Mouse (Mus musculus) ES-E14 (cell line): ENCODE results near the gene F2. TPM values are rescaled to one million over a fixed set of nuclear protein-coding genes. Genes with fewer than 3 reads are reported as not detected.

Source experiments
- DNase-seq: peaks from one replicate; pipeline ENCODE4 v3.0.0-alpha.2; 2013; ENCODE audit warnings: low read depth, low spot score
- H3K27ac ChIP-seq: 2 replicates; pipeline ENCODE4 v1.5.1; 2012; ENCODE audit warnings: low read depth, mild to moderate bottlenecking, low read length, moderate library complexity, mixed read lengths; ENCODE audit not compliant: poor library complexity, insufficient read depth, severe bottlenecking
- H3K36me3 ChIP-seq: 2 replicates; pipeline ENCODE4 v1.6.1; 2012; ENCODE audit warnings: mild to moderate bottlenecking, low read length, moderate library complexity, mixed read lengths; ENCODE audit not compliant: control insufficient read depth, poor library complexity, insufficient read depth, severe bottlenecking
- H3K4me1 ChIP-seq, 2 experiments: fragments of 150-350 bp in 1 of 2; sonication (generic) in 1 of 2; 2 replicates each; pipeline ENCODE4 v1.6.1; 2012; ENCODE audit warnings: low read length in 2 of 2, mild to moderate bottlenecking in 1 of 2, mixed read lengths in 1 of 2; ENCODE audit not compliant: control insufficient read depth in 2 of 2, insufficient read depth in 2 of 2, poor library complexity in 1 of 2
- H3K4me3 ChIP-seq, 2 experiments: fragments of 150-350 bp in 1 of 2; sonication (generic) in 1 of 2; 2 replicates each; pipeline ENCODE4 v1.5.1; 2012; ENCODE audit warnings: low read length in 2 of 2, low read depth in 1 of 2, mild to moderate bottlenecking in 1 of 2, mixed read lengths in 1 of 2; ENCODE audit not compliant: insufficient read depth in 1 of 2, poor library complexity in 1 of 2, severe bottlenecking in 1 of 2
- H3K9ac ChIP-seq: 2 replicates; pipeline ENCODE4 v1.6.1; 2012; ENCODE audit warnings: low read depth, mild to moderate bottlenecking, low read length, mixed read lengths; ENCODE audit not compliant: poor library complexity, insufficient read depth, severe bottlenecking
- H3K9me3 ChIP-seq: fragments of 150-350 bp; sonication (generic); 2 replicates; pipeline ENCODE4 v1.6.1; 2012; ENCODE audit warnings: low read depth, mild to moderate bottlenecking, low read length; ENCODE audit not compliant: control insufficient read depth, insufficient read depth
- CHD2 ChIP-seq: IDR thresholded peaks from 2 replicates; pipeline ENCODE4 v1.6.1; 2014; ENCODE audit warnings: mild to moderate bottlenecking, low read depth, low read length, inconsistent platforms
- HCFC1 ChIP-seq: IDR thresholded peaks from 2 replicates; pipeline ENCODE4 v1.6.1; 2012; ENCODE audit warnings: low read length, inconsistent platforms, borderline replicate concordance; ENCODE audit not compliant: insufficient read depth
- MAFK ChIP-seq: IDR thresholded peaks from 2 replicates; pipeline ENCODE4 v1.6.1; 2014; ENCODE audit warnings: mild to moderate bottlenecking, low read depth, low read length, inconsistent platforms; ENCODE audit not compliant: insufficient read depth
- ZC3H11A ChIP-seq: IDR thresholded peaks from 2 replicates; pipeline ENCODE4 v1.6.1; 2012; ENCODE audit warnings: low read depth, mild to moderate bottlenecking, inconsistent platforms, low read length, borderline replicate concordance
- ZNF384 ChIP-seq: IDR thresholded peaks from 2 replicates; pipeline ENCODE4 v1.6.1; 2012; ENCODE audit warnings: low read depth, low read length, inconsistent platforms
- in situ Hi-C, 2 experiments: fragments of 600-800 bp; cut with MboI; formaldehyde crosslinking; loops; one replicate each; pipeline ENCODE4 v1.15.1; 2025; ENCODE audit warnings: low sequenced_read_pairs in 2 of 2, inconsistent platforms in 1 of 2; ENCODE audit not compliant: unreplicated experiment in 2 of 2
- total RNA-seq: library from RNA; depleted of rRNA; stranded (reverse); fragments of 300-350 nt; gene quantifications from 2 replicates; pipeline ENCODE4 v1.2.3, GENCODE M21; 2012

The F2 gene
- total RNA-seq, 1 experiment, result 1.4 TPM

GRCm38 (mm10) chr2:91633334-91633977 is 2.8 kb downstream of the F2 start:
- TF ChIP-seq HCFC1, result no peak
- TF ChIP-seq MAFK, result no peak
- no peak for TF ChIP-seq CHD2
- TF ChIP-seq ZC3H11A, result no peak
- no peak for TF ChIP-seq ZNF384
- Histone ChIP-seq H3K9ac (no peak overlapping the region), H3K27ac (no peak overlapping the region), H3K36me3 (no peaks in the 10 kb centered on the region), H3K4me1 (peaks cover 0 to 22% of the 10 kb centered on the region in 2 experiments; a peak in 3 of 4 replicates), H3K9me3 (no peaks in the 10 kb centered on the region), H3K4me3 (no peak overlapping the region)
- in situ Hi-C loops, result no loop called here
- DNase-seq, result no peak

DNA sequence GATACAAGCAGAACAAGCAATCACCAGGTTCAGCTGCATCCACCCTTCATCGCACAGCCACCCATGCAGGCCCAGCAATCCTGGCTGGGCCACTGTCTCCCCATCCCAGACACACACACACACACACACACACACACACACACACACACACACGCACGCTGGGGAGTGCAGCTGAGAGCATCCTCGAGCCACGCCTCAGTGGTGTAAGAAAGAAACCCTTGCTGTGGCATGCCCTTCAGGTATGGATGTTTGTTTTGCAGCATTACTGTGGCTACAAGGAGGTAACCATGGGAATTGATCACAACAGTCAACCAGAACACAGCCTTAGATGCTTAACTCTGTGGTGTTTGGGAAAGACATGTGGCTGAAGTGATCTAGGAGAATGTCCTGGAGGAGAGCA is 3.9 kb downstream of the F2 start:
- Histone ChIP-seq H3K4me1 (peaks cover 0 to 22% of the 10 kb centered on the region in 2 experiments; a peak in 3 of 4 replicates), H3K9me3 (no peaks in the 10 kb centered on the region), H3K4me3 (no peak overlapping the region), H3K36me3 (no peaks in the 10 kb centered on the region), H3K27ac (no peak overlapping the region), H3K9ac (no peak overlapping the region)
- no peak for TF ChIP-seq CHD2
- no peak for TF ChIP-seq HCFC1
- no peak for DNase-seq
- in situ Hi-C loops, result no loop called here

DNA sequence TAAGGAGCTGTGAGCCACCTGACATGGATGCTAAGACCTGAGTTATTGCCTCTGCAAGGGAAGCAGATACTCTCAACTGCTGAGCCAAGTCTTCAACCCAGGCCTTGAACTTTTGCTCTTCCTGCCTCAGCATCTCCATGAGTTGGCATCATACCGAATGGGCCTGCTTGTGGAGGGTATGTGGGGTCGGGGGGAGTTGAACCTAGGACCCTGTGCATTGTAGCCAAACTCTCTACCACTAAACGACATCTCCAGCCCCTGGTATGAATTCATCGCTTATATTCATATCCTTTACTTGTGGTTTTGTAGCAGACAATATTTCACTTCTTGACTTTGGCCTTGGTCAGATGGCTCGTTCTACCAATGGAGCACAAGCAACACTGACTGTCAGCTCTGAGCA is 4.4 kb downstream of the F2 start:
- no peak for TF ChIP-seq HCFC1
- TF ChIP-seq ZNF384, result no peak
- no peak for TF ChIP-seq MAFK
- TF ChIP-seq CHD2, result no peak
- no peak for TF ChIP-seq ZC3H11A
- Histone ChIP-seq H3K36me3 (no peaks in the 10 kb centered on the region), H3K9me3 (no peaks in the 10 kb centered on the region), H3K4me1 (peaks cover 0 to 19% of the 10 kb centered on the region in 2 experiments; a peak in 3 of 4 replicates), H3K9ac (no peak overlapping the region), H3K4me3 (no peak overlapping the region), H3K27ac (no peak overlapping the region)
- no peak for DNase-seq
- in situ Hi-C loops, result no loop called here

DNA sequence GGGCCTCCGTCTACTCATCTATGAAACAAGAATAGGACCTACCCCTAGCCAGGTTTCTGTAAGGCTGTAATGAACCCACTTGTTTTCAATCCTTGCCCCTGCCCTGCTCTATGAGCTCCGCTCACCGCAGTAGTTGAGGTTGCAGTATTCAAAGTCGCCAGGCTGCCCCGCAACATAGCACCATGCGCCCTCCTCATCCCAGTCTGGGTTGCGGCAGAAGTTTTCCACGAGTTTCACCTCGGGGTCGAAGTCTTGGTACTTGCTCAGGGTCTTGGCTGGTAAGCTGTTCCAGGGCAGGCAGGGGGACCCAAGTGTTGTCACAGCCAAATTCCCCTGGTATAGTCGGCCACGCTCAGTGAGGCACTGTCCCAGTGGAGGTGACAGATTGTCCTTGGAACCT is 5.8 kb downstream of the F2 start:
- H3K36me3 ChIP-seq, result no peaks in the 10 kb centered on the region
- peaks cover 0 to 7% of the 10 kb centered on the region in 2 experiments; a peak in 1 of 4 replicates for H3K4me1 ChIP-seq
- peak overlapping the region in 1 of 2 experiments; percentile 14; a peak in 1 of 4 replicates for H3K4me3 ChIP-seq
- H3K9ac ChIP-seq, result no peak overlapping the region
- no peak; the same call in 1 of the 2 replicates for TF ChIP-seq HCFC1
- no peak for TF ChIP-seq CHD2
- in situ Hi-C loops, result no loop called here
- no peaks in the 10 kb centered on the region for H3K9me3 ChIP-seq
- no peak overlapping the region for H3K27ac ChIP-seq
- no peak for DNase-seq

DNA sequence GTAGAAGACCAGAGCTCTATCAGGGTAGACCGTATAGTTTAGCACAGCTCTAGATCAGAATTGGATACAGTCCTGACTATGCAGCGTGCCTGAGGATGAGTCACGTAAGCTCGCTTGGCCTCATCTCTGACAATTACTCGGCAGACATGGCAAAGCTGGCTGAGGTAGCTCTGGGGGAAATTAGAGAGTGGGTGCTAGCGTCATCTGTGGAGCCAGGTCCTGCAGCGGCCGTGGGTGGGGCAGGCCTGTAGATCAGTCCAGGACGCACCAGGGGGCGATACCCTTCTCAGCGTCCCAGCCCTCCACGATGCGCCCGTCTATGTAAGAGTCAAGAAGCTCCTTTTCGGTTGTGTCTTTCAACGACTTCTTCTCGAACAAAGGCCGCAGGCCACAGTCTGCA is 6.5 kb downstream of the F2 start:
- Histone ChIP-seq H3K4me3 (peak overlapping the region in 1 of 2 experiments; percentile 14; a peak in 1 of 4 replicates), H3K27ac (no peak overlapping the region), H3K4me1 (peaks cover 0 to 7% of the 10 kb centered on the region in 2 experiments; a peak in 1 of 4 replicates), H3K9ac (no peak overlapping the region), H3K9me3 (no peaks in the 10 kb centered on the region), H3K36me3 (no peaks in the 10 kb centered on the region)
- TF ChIP-seq ZNF384 (no peak), CHD2 (no peak), MAFK (no peak), HCFC1 (no peak), ZC3H11A (no peak)
- no peak for DNase-seq
- in situ Hi-C loops, result no loop called here
